Mouse (Mus musculus): ENCODE measurements around the gene Helz2. TPM values are rescaled to one million over a fixed set of nuclear protein-coding genes. Genes with fewer than 3 reads are reported as not detected.

Helz2 gene
- polyA plus RNA-seq, 1 experiment from 2014 or later = 0.39 TPM

- no peaks in the 10 kb centered on the region for H3K4me1 ChIP-seq (ENCODE audit: control insufficient read depth, insufficient read depth, low read length)
- no peaks in the 10 kb centered on the region for H3K36me3 ChIP-seq (ENCODE audit: control insufficient read depth, insufficient read depth, low read length)
- no peak overlapping the region for H3K4me3 ChIP-seq (replicated peaks; ENCODE audit: low read depth, low read length)
- 81% methylated on average over 3 of the region's 3 CpGs for WGBS
- H3K27me3 ChIP-seq (ENCODE audit: control insufficient read depth, insufficient read depth, low read length) = no peaks in the 10 kb centered on the region
- no peak overlapping the region for H3K4me2 ChIP-seq (ENCODE audit: low read length)
- ATAC-seq (ENCODE audit: low FRiP score, low TSS enrichment) = no peak
- H3K9ac ChIP-seq (replicated peaks; ENCODE audit: low read length) = no peak overlapping the region
- H3K9me3 ChIP-seq (ENCODE audit: control insufficient read depth, low read length) = no peaks in the 10 kb centered on the region
- H3K27ac ChIP-seq (replicated peaks; ENCODE audit: low read depth, low read length) = no peak overlapping the region
- no peak for DNase-seq
Observed at GRCm38 (mm10) chr2:181178015-181178414, 63.8 kb downstream of the Helz2 start.

Other genes with a start within 250 kb of the Helz2 start
- 50.8 and 52.6 TPM in 2 replicates for gene Chrna4, start 198.5 kb downstream of the Helz2 start, polyA plus RNA-seq (2014; fragmentation: Nextera tagmentation; extraction: Ambion mirVana)
- 52.0 and 52.4 TPM in 2 replicates for gene Kcnq2, start 106.7 kb downstream of the Helz2 start, polyA plus RNA-seq (2014; fragmentation: Nextera tagmentation; extraction: Ambion mirVana)
- gene Eef1a2, start 85.0 kb downstream of the Helz2 start, polyA plus RNA-seq (2014; fragmentation: Nextera tagmentation; extraction: Ambion mirVana) = 12.7 and 14.1 TPM in 2 replicates
- gene Ppdpf, start 54.8 kb downstream of the Helz2 start, polyA plus RNA-seq (2014; fragmentation: Nextera tagmentation; extraction: Ambion mirVana) = 442 and 539 TPM in 2 replicates
- gene Ptk6, start 39.2 kb downstream of the Helz2 start, polyA plus RNA-seq (2014; fragmentation: Nextera tagmentation; extraction: Ambion mirVana) = not detected in 2 replicates
- 0.11 and 0.16 TPM in 2 replicates for gene Srms, start 28.8 kb downstream of the Helz2 start, polyA plus RNA-seq (2014; fragmentation: Nextera tagmentation; extraction: Ambion mirVana)
- 0.39 and 0.49 TPM in 2 replicates for gene Fndc11, start 22.0 kb downstream of the Helz2 start, polyA plus RNA-seq (2014; fragmentation: Nextera tagmentation; extraction: Ambion mirVana)
- gene Gmeb2, start 46.0 kb upstream of the Helz2 start, polyA plus RNA-seq (2014; fragmentation: Nextera tagmentation; extraction: Ambion mirVana) = 15.7 and 19.5 TPM in 2 replicates
- 1,182 and 1,543 TPM in 2 replicates for gene Stmn3, start 72.5 kb upstream of the Helz2 start, polyA plus RNA-seq (2014; fragmentation: Nextera tagmentation; extraction: Ambion mirVana)
- gene Rtel1, start 77.7 kb upstream of the Helz2 start, polyA plus RNA-seq (2014; fragmentation: Nextera tagmentation; extraction: Ambion mirVana) = 40.3 and 46.9 TPM in 2 replicates
- 65.0 and 67.7 TPM in 2 replicates for gene Zgpat, start 122.9 kb upstream of the Helz2 start, polyA plus RNA-seq (2014; fragmentation: Nextera tagmentation; extraction: Ambion mirVana)
- gene Arfrp1, start 123.4 kb upstream of the Helz2 start, polyA plus RNA-seq (2014; fragmentation: Nextera tagmentation; extraction: Ambion mirVana) = 65.8 and 76.2 TPM in 2 replicates
- gene Lime1, start 138.1 kb upstream of the Helz2 start, polyA plus RNA-seq (2014; fragmentation: Nextera tagmentation; extraction: Ambion mirVana) = 43.7 and 50.1 TPM in 2 replicates
- 18.8 and 22.2 TPM in 2 replicates for gene Zbtb46, start 217.4 kb upstream of the Helz2 start, polyA plus RNA-seq (2014; fragmentation: Nextera tagmentation; extraction: Ambion mirVana)